Mouse (Mus musculus): ENCODE data around the gene Il1b.

DNA sequence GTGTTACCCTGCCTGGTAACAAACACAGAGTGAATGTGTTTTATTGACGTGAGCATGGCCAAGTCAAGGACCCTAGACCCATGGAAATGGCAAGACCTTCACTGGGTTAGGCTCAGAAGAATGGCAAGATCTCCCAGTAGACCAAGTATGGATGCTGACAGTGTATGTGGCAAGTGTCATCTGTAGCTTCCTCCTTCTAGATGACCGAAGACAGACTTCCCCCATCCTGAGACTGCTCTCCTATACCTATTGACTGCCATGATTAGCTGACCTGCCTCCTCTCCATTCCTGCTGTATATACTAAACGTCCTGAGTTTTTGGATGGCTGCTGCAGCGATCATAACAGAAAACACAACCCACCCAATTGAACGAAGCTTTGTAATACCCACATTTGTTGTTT is 30.9 kb upstream of the Il1b start:
- no peak for TF ChIP-seq GATA1 (IDR thresholded peaks at IDR 0.05; ENCODE audit: borderline replicate concordance, low read length)
- TF ChIP-seq FLI1 (IDR thresholded peaks at IDR 0.05; ENCODE audit: low read length): no peak
